Mouse (Mus musculus) forebrain, postnatal 0 days (tissue): ENCODE data around the gene Foxn1. TPM values are rescaled to one million over a fixed set of nuclear protein-coding genes. Genes with fewer than 3 reads are reported as not detected.

ENCODE experiments used
- ATAC-seq: fragments of 200-750 bp; cut with Nextera tagmentation; 2 replicates; pipeline ENCODE4 v1.8.0; 2017; ENCODE audit warnings: mild to moderate bottlenecking, moderate library complexity
- DNase-seq: peaks from one replicate; pipeline ENCODE4 v3.0.0-alpha.2; 2015
- H3K27ac ChIP-seq: fragments of 300-500 bp; sonication (generic); 2 replicates; pipeline ENCODE4 v1.5.1; 2014; ENCODE audit warnings: low read depth, mild to moderate bottlenecking, antibody characterized with exemption, low read length, moderate library complexity, mixed read lengths
- H3K27me3 ChIP-seq: fragments of 300-500 bp; sonication (generic); 2 replicates; pipeline ENCODE4 v1.6.1; 2014; ENCODE audit warnings: mild to moderate bottlenecking, low read length, mixed read lengths; ENCODE audit not compliant: insufficient read depth
- H3K36me3 ChIP-seq: fragments of 300-500 bp; sonication (generic); 2 replicates; pipeline ENCODE4 v1.6.1; 2014; ENCODE audit warnings: mild to moderate bottlenecking, moderate library complexity; ENCODE audit not compliant: insufficient read depth
- H3K4me1 ChIP-seq: fragments of 300-500 bp; sonication (generic); 2 replicates; pipeline ENCODE4 v1.6.1; 2014; ENCODE audit warnings: antibody characterized with exemption; ENCODE audit not compliant: insufficient read depth
- H3K4me2 ChIP-seq: fragments of 300-500 bp; sonication (generic); 2 replicates; pipeline ENCODE4 v1.6.1; 2014; ENCODE audit warnings: low read depth, mild to moderate bottlenecking, moderate library complexity
- H3K4me3 ChIP-seq: fragments of 300-500 bp; sonication (generic); 2 replicates; pipeline ENCODE4 v1.5.1; 2014; ENCODE audit warnings: low read depth, low read length, mixed read lengths
- H3K9ac ChIP-seq: fragments of 300-500 bp; sonication (generic); 2 replicates; pipeline ENCODE4 v1.6.1; 2014; ENCODE audit warnings: mild to moderate bottlenecking
- H3K9me3 ChIP-seq: fragments of 300-500 bp; sonication (generic); 2 replicates; pipeline ENCODE4 v1.6.1; 2016; ENCODE audit warnings: low read length
- CTCF ChIP-seq: sonication (generic); IDR thresholded peaks from 2 replicates; pipeline ENCODE4 v1.5.1; 2016; ENCODE audit warnings: antibody characterized with exemption, control low read depth, low read depth
- WGBS: fragments of 180-500 bp; shearing (Covaris S2); extraction: QIAGEN DNeasy Blood & Tissue Kit; methylation state at CpG from one replicate; pipeline ENCODE4 v1.1.7; 2014; 5-methylcytosine and 5-hydroxymethylcytosine counted together
- polyA plus RNA-seq: library from polyadenylated mRNA; unstranded; fragments of >200 nt; fragmentation: Nextera tagmentation; extraction: Ambion mirVana; gene quantifications from 2 replicates; pipeline ENCODE4 v1.2.1, GENCODE M21; 2015
- total RNA-seq: library from RNA; depleted of rRNA; stranded (reverse); fragments of >200 nt; gene quantifications from 2 replicates; pipeline ENCODE4 v1.2.3, GENCODE M21; 2014

Gene Foxn1
- total and polyA plus RNA-seq, 2 experiments from 2014 or later, result not detected

DNA sequence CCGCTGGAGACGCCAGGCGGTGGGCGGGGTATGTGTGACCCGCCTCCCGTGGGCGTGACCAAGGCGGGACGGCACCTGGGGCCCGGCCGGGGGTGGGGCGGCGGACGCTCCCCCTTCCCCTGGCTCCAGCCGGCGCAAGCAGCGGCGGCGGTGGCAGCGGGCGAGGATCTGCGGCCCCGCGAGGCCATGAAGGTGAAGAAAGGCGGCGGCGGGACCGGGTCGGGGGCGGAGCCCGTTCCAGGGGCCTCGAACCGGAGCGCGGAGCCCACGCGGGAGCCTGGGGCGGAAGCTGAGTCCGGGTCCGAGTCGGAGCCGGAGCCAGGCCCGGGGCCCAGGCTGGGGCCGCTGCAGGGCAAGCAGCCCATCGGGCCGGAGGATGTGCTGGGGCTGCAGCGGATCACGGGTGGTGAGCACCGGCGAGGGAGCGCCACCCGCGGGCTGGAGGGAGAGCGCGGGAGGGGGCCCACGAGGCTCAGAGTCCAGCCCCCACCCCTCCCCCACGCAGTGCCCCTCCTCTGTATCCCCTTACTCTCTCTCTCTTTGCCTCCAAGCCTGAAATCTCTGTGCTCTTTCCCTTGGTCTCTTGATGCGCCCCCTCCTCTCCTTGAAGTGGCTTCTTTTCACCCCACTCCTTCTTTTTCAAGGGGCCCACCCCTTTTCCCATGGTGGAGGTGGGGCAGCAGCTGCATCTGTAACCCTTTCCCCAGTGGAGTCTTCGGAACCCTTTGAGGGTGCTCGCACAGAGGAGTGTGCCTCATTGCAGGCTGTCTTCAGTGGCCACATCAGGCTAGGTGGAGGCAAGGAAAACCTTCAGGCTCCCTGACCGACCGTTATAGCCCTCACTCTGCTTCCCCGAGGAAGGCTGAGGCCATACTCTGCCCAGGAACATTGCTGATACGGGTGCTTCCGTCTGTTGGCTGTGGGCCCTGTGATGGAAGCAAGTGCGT, 42.7 kb downstream of the Foxn1 start, which contains the start of gene Unc119:
TSS of gene Unc119 (plus strand) at position 102 of the 947 bp plus-strand sequence.
- Histone ChIP-seq H3K4me1 (no peaks in the 10 kb centered on the region), H3K4me2 (peak within 1 kb of the TSS; percentile 63), H3K9ac (peak within 1 kb of the TSS; percentile 92), H3K27ac (peak within 1 kb of the TSS; percentile 85), H3K9me3 (no peaks in the 10 kb centered on the region), H3K27me3 (no peaks in the 10 kb centered on the region), H3K4me3 (peak within 1 kb of the TSS; percentile 83), H3K36me3 (peaks cover 24% of the 10 kb centered on the region)
- WGBS, result 1% methylated on average over 57 of the region's 66 CpGs
- TF ChIP-seq CTCF, result no peak
- peak; percentile 86 for ATAC-seq
- DNase-seq, result peak; percentile 84

DNA sequence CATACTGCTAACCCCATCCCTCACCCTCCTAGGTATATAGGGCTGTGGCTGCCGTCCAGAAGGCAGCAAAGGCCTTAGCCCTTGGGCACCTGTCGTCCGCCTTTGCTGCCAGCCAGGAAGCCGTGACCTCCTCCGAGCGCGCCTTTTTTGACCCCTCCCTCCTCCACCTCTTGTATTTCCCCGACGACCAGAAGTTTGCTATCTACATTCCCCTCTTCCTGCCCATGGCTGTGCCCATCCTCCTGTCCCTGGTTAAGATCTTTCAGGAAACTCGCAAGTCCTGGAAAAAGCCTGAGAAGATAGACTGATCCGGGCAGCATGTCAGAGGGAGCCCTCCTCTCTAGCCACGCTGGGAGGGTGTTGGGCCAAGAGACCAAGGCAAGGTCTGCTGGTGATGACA, 44.7 kb downstream of the Foxn1 start:
- Histone ChIP-seq H3K4me1 (no peaks in the 10 kb centered on the region), H3K4me3 (no peak overlapping the region), H3K27me3 (no peaks in the 10 kb centered on the region), H3K36me3 (peaks cover 29% of the 10 kb centered on the region), H3K9me3 (no peaks in the 10 kb centered on the region), H3K27ac (no peak overlapping the region), H3K4me2 (no peak overlapping the region), H3K9ac (no peak overlapping the region)
- no peak for TF ChIP-seq CTCF
- no peak for ATAC-seq
- 87% methylated on average over 12 of the region's 12 CpGs for WGBS
- DNase-seq, result no peak

DNA sequence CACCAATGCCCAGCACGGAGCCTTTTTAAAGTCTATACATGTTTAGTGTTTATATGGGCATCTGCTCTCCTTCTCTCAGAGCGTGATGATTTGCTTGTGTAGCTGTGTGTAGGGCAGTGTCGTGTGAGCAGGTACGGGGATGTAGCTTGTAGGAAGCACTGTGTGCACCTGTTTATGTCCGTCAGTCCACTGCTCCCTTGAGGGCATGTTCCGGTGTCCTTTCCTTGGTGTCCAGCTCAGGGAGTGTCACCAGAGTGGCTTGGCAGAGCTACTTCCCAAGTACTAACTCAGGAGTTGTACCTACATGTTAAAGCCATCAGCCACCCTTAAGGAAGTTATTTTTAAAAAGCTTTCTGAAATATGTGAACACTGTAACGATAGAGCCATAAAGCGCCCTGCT, 49.3 kb downstream of the Foxn1 start:
- H3K9me3 ChIP-seq, result no peaks in the 10 kb centered on the region
- H3K27me3 ChIP-seq, result no peaks in the 10 kb centered on the region
- H3K27ac ChIP-seq, result no peak overlapping the region
- no peaks in the 10 kb centered on the region for H3K4me1 ChIP-seq
- DNase-seq (no peak), ATAC-seq (no peak)
- H3K4me3 ChIP-seq, result no peak overlapping the region
- 96% methylated on average over 8 of the region's 8 CpGs for WGBS
- no peak overlapping the region for H3K4me2 ChIP-seq
- H3K9ac ChIP-seq, result no peak overlapping the region
- TF ChIP-seq CTCF, result no peak
- H3K36me3 ChIP-seq, result peaks cover 61% of the 10 kb centered on the region

GRCm38 (mm10) chr11:78333992-78334391, 52.4 kb downstream of the Foxn1 start:
- 98% methylated on average over 5 of the region's 5 CpGs for WGBS
- H3K36me3 ChIP-seq, result peaks cover 46% of the 10 kb centered on the region
- no peak overlapping the region for H3K27ac ChIP-seq
- DNase-seq (no peak), ATAC-seq (no peak)
- no peaks in the 10 kb centered on the region for H3K27me3 ChIP-seq
- no peak overlapping the region for H3K4me3 ChIP-seq
- no peak overlapping the region for H3K9ac ChIP-seq
- no peaks in the 10 kb centered on the region for H3K9me3 ChIP-seq
- TF ChIP-seq CTCF, result no peak
- no peaks in the 10 kb centered on the region for H3K4me1 ChIP-seq
- no peak overlapping the region for H3K4me2 ChIP-seq

- 97% methylated on average over 12 of the region's 12 CpGs for WGBS
- no peak for ATAC-seq
Observed at GRCm38 (mm10) chr11:78332676-78333075, 53.7 kb downstream of the Foxn1 start.

GRCm38 (mm10) chr11:78328512-78329056, 57.8 kb downstream of the Foxn1 start:
- H3K4me3 ChIP-seq, result peak overlapping the region; percentile 88
- H3K9ac ChIP-seq, result peak overlapping the region; percentile 81
- H3K27me3 ChIP-seq, result no peaks in the 10 kb centered on the region
- DNase-seq, result no peak
- peak overlapping the region; percentile 66 for H3K4me2 ChIP-seq
- no peaks in the 10 kb centered on the region for H3K4me1 ChIP-seq
- no peaks in the 10 kb centered on the region for H3K9me3 ChIP-seq
- no peak for TF ChIP-seq CTCF
- peak; percentile 67 for ATAC-seq
- peaks cover 9% of the 10 kb centered on the region for H3K36me3 ChIP-seq
- H3K27ac ChIP-seq, result 0 out of 2 replicates have a peak overlapping the region, but pooled peaks have one; percentile 50
- WGBS, result under 1% methylated on average over 41 of the region's 41 CpGs

More at GRCm38 (mm10) chr11:78332676-78333075, 53.7 kb downstream of the Foxn1 start:
- no peak overlapping the region for H3K9ac ChIP-seq
- no peak overlapping the region for H3K4me3 ChIP-seq
- H3K9me3 ChIP-seq, result no peaks in the 10 kb centered on the region
- no peaks in the 10 kb centered on the region for H3K4me1 ChIP-seq
- no peaks in the 10 kb centered on the region for H3K27me3 ChIP-seq
- H3K36me3 ChIP-seq, result peaks cover 40% of the 10 kb centered on the region
- H3K27ac ChIP-seq, result no peak overlapping the region
- no peak for TF ChIP-seq CTCF
- H3K4me2 ChIP-seq, result no peak overlapping the region
- DNase-seq, result no peak
